Mouse (Mus musculus): ENCODE results near the gene Arfgap1.

The Arfgap1 gene

GRCm38 (mm10) chr2:180985635-180986034, 18.6 kb downstream of the Arfgap1 start:
- no peak for DNase-seq (ENCODE audit: extremely low read depth, low read depth, low spot score)

- no peak for DNase-seq (ENCODE audit: extremely low read depth, low read depth, low spot score)
These were observed 19.4 kb downstream of the Arfgap1 start, which contains the start of gene Col20a1 for GRCm38 (mm10) chr2:180986449-180986848. Gene Col20a1 (plus strand): TSS chr2:180986535.

- no peak for DNase-seq (ENCODE audit: extremely low read depth, low read depth, low spot score)
These were observed 20.0 kb downstream of the Arfgap1 start for GRCm38 (mm10) chr2:180987001-180987400.

- no peak for DNase-seq (ENCODE audit: extremely low read depth, low read depth, low spot score)
These were observed 20.5 kb downstream of the Arfgap1 start for GRCm38 (mm10) chr2:180987432-180988030.

- DNase-seq (ENCODE audit: extremely low read depth, low read depth, low spot score): no peak
These were observed 21.4 kb downstream of the Arfgap1 start for GRCm38 (mm10) chr2:180988347-180988913.

GRCm38 (mm10) chr2:180988948-180989347, 21.9 kb downstream of the Arfgap1 start:
- no peak for DNase-seq (ENCODE audit: extremely low read depth, low read depth, low spot score)

- no peak for DNase-seq (ENCODE audit: extremely low read depth, low read depth, low spot score)
These were observed 23.3 kb downstream of the Arfgap1 start for GRCm38 (mm10) chr2:180990347-180990746.

- DNase-seq (ENCODE audit: extremely low read depth, low read depth, low spot score): no peak
These were observed 27.3 kb downstream of the Arfgap1 start for GRCm38 (mm10) chr2:180994360-180994759.

GRCm38 (mm10) chr2:180995457-180995856, 28.4 kb downstream of the Arfgap1 start:
- DNase-seq (ENCODE audit: extremely low read depth, low read depth, low spot score): no peak

GRCm38 (mm10) chr2:180996436-180996835, 29.4 kb downstream of the Arfgap1 start:
- no peak for DNase-seq (ENCODE audit: extremely low read depth, low read depth, low spot score)

- no peak for DNase-seq (ENCODE audit: extremely low read depth, low read depth, low spot score)
These were observed 29.9 kb downstream of the Arfgap1 start for GRCm38 (mm10) chr2:180996905-180997304.

- no peak for DNase-seq (ENCODE audit: extremely low read depth, low read depth, low spot score)
These were observed 40.0 kb downstream of the Arfgap1 start for GRCm38 (mm10) chr2:181007054-181007453.

GRCm38 (mm10) chr2:181008339-181008738, 41.3 kb downstream of the Arfgap1 start:
- DNase-seq (ENCODE audit: extremely low read depth, low read depth, low spot score): no peak

GRCm38 (mm10) chr2:181031406-181031934, 64.4 kb downstream of the Arfgap1 start:
- no peak for DNase-seq (ENCODE audit: extremely low read depth, low read depth, low spot score)

All from fat pad, adult 2 months (tissue).